Mouse (Mus musculus): ENCODE measurements at regions not wholly inside any gene's neighbourhood (a gene's known extent, or its start where the extent isn't known, plus 50 kb on each side); places are given as distances from the start of the nearest gene placed in this dataset.
"Not testable (repeated sequence)": the region's sequence is repeated elsewhere in the genome, so short reads cannot be mapped to it uniquely, and the experiment has no call there.

DNA sequence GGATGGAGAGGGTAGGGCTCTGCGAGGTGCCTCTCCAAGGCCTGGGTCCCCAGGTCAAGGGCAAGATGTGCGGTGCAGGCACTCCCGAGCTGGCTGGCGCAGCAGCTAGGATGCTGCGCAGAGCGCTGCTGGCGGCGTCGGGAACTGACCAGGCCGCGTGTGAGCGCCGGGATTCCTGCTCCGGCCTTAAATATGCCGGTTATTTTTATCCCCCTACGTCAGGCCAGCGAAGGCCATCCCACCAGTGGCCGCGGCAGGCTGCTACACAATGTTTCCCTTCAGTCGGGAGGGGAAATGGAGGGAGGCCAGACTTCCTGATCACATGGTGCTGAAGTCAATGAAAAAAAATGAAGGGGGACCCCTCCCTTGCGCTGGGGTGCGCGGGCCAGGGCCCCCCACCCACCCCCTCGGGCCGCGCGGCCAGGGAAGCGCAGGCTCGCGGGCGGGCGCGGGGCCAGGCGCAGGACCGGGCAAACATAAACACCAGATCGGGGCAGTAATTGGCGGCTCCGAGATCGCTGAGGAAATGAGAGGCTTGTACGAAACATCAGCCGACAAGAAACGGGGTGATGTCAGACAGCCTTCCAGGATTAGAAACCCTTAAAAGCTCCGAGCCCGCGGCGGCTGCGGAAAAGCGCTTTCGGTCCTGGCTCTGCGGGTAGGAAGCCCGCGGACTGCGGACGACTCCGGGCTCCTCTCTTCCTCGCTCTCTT lies 118.9 kb upstream of the Klf4 start:
- peak overlapping the region; percentile 78 for H3K4me2 ChIP-seq
- H3K9ac ChIP-seq = peak overlapping the region; percentile 60
- no peaks in the 10 kb centered on the region for H3K9me3 ChIP-seq (ENCODE audit: low read depth, low read length)
- peaks cover 7% of the 10 kb centered on the region; the same call in 1 of the 2 replicates for H3K27me3 ChIP-seq (ENCODE audit: insufficient read depth, low read length)
- under 1% methylated on average over 55 of the region's 56 CpGs for WGBS
- peaks cover 10% of the 10 kb centered on the region for H3K4me1 ChIP-seq (ENCODE audit: insufficient read depth)
- ATAC-seq (ENCODE audit: insufficient read depth) = peak; percentile 96
- peak; percentile 64 for TF ChIP-seq CTCF (IDR thresholded peaks at IDR 0.05; ENCODE audit: low read depth)
- no peaks in the 10 kb centered on the region for H3K36me3 ChIP-seq (ENCODE audit: insufficient read depth)
- peak; percentile 95 for DNase-seq
- H3K27ac ChIP-seq (ENCODE audit: low read depth) = peak overlapping the region; percentile 94
- H3K4me3 ChIP-seq (ENCODE audit: low read depth, low read length) = peak overlapping the region; percentile 50

DNA sequence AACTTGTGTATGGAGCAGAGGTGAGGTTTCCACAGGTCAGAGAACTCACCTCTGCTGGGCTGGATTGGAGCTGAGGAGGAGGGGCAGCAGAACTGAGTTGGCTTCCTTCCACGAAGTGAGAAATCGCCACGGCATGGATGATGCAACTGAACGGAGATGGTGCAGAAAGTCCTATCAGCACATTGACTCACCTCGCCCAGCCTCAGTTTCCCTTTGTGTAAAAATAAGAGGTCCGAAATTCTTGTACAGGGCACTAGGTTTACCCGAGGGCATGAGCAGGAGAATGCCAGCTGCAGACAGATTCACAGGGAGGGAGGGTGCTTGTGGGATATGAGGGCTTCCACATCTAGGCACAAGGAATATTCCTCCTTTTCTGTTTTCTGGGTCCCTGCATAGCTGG lies 117.9 kb upstream of the Klf4 start:
- no peak overlapping the region for H3K9ac ChIP-seq
- H3K27ac ChIP-seq (ENCODE audit: low read depth) = peak overlapping the region; percentile 94; the same call in 1 of the 2 replicates
- no peaks in the 10 kb centered on the region for H3K36me3 ChIP-seq (ENCODE audit: insufficient read depth)
- no peak overlapping the region for H3K4me2 ChIP-seq
- no peaks in the 10 kb centered on the region for H3K9me3 ChIP-seq (ENCODE audit: low read depth, low read length)
- 36% methylated on average over 7 of the region's 7 CpGs for WGBS
- no peak overlapping the region for H3K4me3 ChIP-seq (ENCODE audit: low read depth, low read length)
- TF ChIP-seq CTCF (IDR thresholded peaks at IDR 0.05; ENCODE audit: low read depth) = no peak
- peaks cover 10% of the 10 kb centered on the region for H3K4me1 ChIP-seq (ENCODE audit: insufficient read depth)
- H3K27me3 ChIP-seq (ENCODE audit: insufficient read depth, low read length) = peaks cover 7% of the 10 kb centered on the region; the same call in 1 of the 2 replicates
- ATAC-seq (ENCODE audit: insufficient read depth) = no peak
- DNase-seq = no peak

DNA sequence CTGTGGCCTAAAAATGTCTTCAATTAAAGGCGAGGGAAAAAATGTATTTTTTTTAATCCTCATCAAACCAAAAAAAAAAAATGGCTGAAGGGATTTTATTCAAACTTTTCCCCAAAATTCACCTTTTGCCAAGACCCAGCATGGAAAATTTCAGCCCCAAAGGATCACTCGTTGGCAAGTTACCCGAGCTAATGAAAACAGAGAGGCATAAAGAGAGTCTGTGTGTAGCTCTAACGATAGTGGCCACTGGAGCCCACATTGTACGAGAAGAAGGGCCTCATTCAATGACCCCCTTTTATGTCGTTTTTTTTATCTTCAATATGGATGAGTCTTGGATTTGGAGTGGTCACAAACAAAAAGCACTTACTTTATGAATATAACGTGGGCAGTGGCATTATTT lies 116.1 kb upstream of the Klf4 start:
- TF ChIP-seq CTCF (IDR thresholded peaks at IDR 0.05; ENCODE audit: low read depth) = no peak
- no peak for DNase-seq
- Histone ChIP-seq H3K4me1 (ENCODE audit: insufficient read depth) (peaks cover 10% of the 10 kb centered on the region), H3K4me3 (ENCODE audit: low read depth, low read length) (no peak overlapping the region), H3K36me3 (ENCODE audit: insufficient read depth) (no peaks in the 10 kb centered on the region), H3K27ac (ENCODE audit: low read depth) (no peak overlapping the region), H3K27me3 (ENCODE audit: insufficient read depth, low read length) (peaks cover 7% of the 10 kb centered on the region; the same call in 1 of the 2 replicates), H3K4me2 (no peak overlapping the region), H3K9me3 (ENCODE audit: low read depth, low read length) (no peaks in the 10 kb centered on the region), H3K9ac (no peak overlapping the region)
- 64% methylated on average over 7 of the region's 7 CpGs for WGBS
- no peak for ATAC-seq (ENCODE audit: insufficient read depth)

DNA sequence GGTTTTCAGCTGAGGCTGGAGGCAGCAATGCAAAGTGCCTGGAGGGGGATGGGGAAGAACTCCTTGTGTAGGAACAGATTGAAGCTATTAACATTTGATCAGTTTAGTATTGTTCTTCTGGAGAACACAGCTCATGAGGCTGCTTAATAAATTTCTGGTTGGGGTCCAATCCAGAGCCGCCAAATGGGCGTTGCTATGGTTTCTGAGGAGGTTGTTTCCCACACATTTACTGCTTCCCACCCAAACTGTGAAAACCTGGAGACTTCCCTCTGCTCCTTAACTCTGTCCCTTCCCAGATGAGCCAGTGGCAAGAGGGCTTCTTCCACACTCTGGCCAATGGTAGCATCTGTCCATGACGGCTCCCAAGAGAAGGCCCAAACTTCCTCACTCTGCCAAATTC lies 113.2 kb upstream of the Klf4 start:
- Histone ChIP-seq H3K4me2 (no peak overlapping the region), H3K27me3 (ENCODE audit: insufficient read depth, low read length) (no peaks in the 10 kb centered on the region), H3K9ac (no peak overlapping the region), H3K4me3 (ENCODE audit: low read depth, low read length) (no peak overlapping the region), H3K9me3 (ENCODE audit: low read depth, low read length) (no peaks in the 10 kb centered on the region), H3K27ac (ENCODE audit: low read depth) (no peak overlapping the region), H3K36me3 (ENCODE audit: insufficient read depth) (no peaks in the 10 kb centered on the region), H3K4me1 (ENCODE audit: insufficient read depth) (peaks cover 5% of the 10 kb centered on the region)
- DNase-seq = no peak
- no peak for ATAC-seq (ENCODE audit: insufficient read depth)
- TF ChIP-seq CTCF (IDR thresholded peaks at IDR 0.05; ENCODE audit: low read depth) = no peak
- WGBS = 76% methylated on average over 3 of the region's 3 CpGs

DNA sequence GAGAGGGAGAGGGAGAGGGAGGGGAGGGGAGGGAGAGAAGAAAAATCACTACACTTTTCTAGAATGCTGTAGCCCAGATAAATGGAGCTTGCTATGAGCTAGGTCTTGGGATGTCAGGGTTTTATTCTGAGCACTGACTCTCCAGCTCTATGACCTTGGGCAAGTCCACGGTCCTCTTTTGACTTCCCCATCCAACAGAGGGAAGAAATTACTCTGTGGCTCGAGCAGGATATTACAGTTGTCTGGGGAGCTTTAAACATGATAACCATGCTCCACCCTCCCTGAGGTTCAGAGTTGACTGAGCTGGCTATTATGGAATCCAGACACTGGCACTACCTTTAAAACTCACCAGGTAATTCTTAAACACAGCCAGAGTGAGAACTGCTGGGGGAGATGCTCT lies 112.6 kb upstream of the Klf4 start:
- Histone ChIP-seq H3K36me3 (ENCODE audit: insufficient read depth) (no peaks in the 10 kb centered on the region), H3K9ac (no peak overlapping the region), H3K27me3 (ENCODE audit: insufficient read depth, low read length) (no peaks in the 10 kb centered on the region), H3K27ac (ENCODE audit: low read depth) (no peak overlapping the region), H3K4me2 (no peak overlapping the region), H3K4me1 (ENCODE audit: insufficient read depth) (no peaks in the 10 kb centered on the region), H3K4me3 (ENCODE audit: low read depth, low read length) (no peak overlapping the region), H3K9me3 (ENCODE audit: low read depth, low read length) (no peaks in the 10 kb centered on the region)
- no peak for TF ChIP-seq CTCF (IDR thresholded peaks at IDR 0.05; ENCODE audit: low read depth)
- ATAC-seq (ENCODE audit: insufficient read depth) = no peak
- WGBS = 66% methylated on average over 2 of the region's 2 CpGs
- DNase-seq = no peak

DNA sequence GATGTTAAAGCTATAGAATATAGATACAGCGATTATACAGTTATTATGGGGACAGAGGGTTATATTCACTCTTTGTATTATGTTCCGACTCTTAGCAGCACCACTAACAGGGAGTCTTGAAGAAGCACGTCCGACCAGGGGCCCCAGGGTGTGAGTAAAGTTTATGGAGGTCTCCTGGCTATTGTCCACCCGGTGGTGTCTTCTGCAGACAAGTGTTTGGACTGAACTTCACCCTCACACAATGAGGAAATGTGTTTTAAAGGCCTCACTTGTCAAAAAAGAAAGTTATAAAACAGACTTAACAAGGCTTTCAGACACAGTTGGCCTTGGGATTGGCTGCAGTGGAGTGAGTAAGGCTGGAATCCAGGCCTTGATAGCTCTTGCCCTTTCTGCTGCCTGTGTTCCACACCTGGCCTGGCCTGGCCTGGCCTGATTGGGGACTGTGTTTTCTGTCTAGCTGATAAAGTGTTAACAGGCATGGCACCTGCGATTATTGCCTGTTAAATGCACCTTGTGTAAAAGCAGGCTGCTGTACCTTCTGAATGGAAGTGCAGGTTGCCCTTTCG lies 102.8 kb upstream of the Klf4 start:
- Histone ChIP-seq H3K27me3 (ENCODE audit: insufficient read depth, low read length) (no peaks in the 10 kb centered on the region), H3K9ac (no peak overlapping the region), H3K4me1 (ENCODE audit: insufficient read depth) (no peaks in the 10 kb centered on the region), H3K4me2 (no peak overlapping the region), H3K27ac (ENCODE audit: low read depth) (no peak overlapping the region), H3K9me3 (ENCODE audit: low read depth, low read length) (no peaks in the 10 kb centered on the region), H3K4me3 (ENCODE audit: low read depth, low read length) (no peak overlapping the region), H3K36me3 (ENCODE audit: insufficient read depth) (no peaks in the 10 kb centered on the region)
- WGBS = 79% methylated on average over 7 of the region's 7 CpGs
- TF ChIP-seq CTCF (IDR thresholded peaks at IDR 0.05; ENCODE audit: low read depth) = no peak
- ATAC-seq (ENCODE audit: insufficient read depth) (no peak), DNase-seq (no peak)

DNA sequence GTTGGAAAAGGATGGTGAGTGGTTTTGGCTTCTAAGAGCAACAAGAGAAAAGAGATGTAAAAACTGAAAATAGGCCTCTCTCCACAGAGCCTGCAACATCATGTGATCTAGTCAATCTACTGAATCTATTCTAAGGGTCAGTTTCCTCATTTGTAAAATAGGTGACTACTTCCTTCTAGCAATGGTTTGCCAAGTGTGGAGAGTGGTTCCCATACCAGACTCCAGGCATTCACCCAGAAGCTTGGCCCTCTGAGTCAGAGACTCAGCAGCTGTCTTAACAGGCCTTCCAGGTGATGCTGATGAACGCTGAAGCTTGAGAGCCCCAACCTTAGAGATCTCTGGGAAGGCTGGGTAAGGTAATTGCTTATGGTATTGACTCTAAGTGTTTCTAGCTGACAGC lies 98.9 kb upstream of the Klf4 start:
- Histone ChIP-seq H3K9me3 (ENCODE audit: low read depth, low read length) (no peaks in the 10 kb centered on the region), H3K27me3 (ENCODE audit: insufficient read depth, low read length) (no peaks in the 10 kb centered on the region), H3K4me1 (ENCODE audit: insufficient read depth) (no peaks in the 10 kb centered on the region), H3K4me3 (ENCODE audit: low read depth, low read length) (no peak overlapping the region), H3K9ac (no peak overlapping the region), H3K36me3 (ENCODE audit: insufficient read depth) (no peaks in the 10 kb centered on the region), H3K4me2 (no peak overlapping the region), H3K27ac (ENCODE audit: low read depth) (no peak overlapping the region)
- WGBS = 87% methylated on average over 1 of the region's 1 CpGs
- no peak for TF ChIP-seq CTCF (IDR thresholded peaks at IDR 0.05; ENCODE audit: low read depth)
- DNase-seq (no peak), ATAC-seq (ENCODE audit: insufficient read depth) (no peak)

DNA sequence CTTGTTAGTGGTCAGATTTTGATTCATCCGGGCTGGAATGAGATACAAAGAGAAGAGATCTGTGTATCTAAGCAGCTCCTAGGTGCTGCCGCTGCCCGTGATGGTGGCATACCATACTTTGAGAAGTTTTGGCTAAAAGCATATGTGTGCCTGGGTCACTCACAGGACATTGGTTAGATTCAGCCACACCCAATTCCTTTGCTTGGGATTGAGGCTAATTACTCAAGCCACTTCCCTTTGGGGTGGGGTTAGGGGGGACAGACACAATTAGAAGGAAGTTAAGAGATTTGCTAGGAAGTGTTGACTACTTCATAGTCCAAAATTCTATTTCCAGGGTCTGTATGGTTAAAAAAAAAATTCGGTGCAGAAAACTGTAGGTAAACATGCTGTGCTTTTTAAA lies 97.9 kb upstream of the Klf4 start:
- not testable (repeated sequence) for ATAC-seq (ENCODE audit: insufficient read depth)
- WGBS = 76% methylated on average over 4 of the region's 4 CpGs

More for the DNA sequence above, 97.9 kb upstream of the Klf4 start:
- H3K27me3 ChIP-seq (ENCODE audit: insufficient read depth, low read length); DNase-seq; H3K4me2 ChIP-seq; H3K9me3 ChIP-seq (ENCODE audit: low read depth, low read length); H3K9ac ChIP-seq; H3K27ac ChIP-seq (ENCODE audit: low read depth); H3K4me1 ChIP-seq (ENCODE audit: insufficient read depth); H3K4me3 ChIP-seq (ENCODE audit: low read depth, low read length); H3K36me3 ChIP-seq (ENCODE audit: insufficient read depth): not testable (repeated sequence)

Data from lung, embryonic 14.5 days (tissue).